Mouse (Mus musculus) forebrain, embryonic 13.5 days (tissue): Measurements from ENCODE around the gene Rnf10. TPM values are rescaled to one million over a fixed set of nuclear protein-coding genes. Genes with fewer than 3 reads are reported as not detected.
"Not testable (repeated sequence)": the region's sequence is repeated elsewhere in the genome, so short reads cannot be mapped to it uniquely, and the experiment has no call there.

Source experiments
- ATAC-seq: fragments of 200-750 bp; cut with Nextera tagmentation; 2 replicates; pipeline ENCODE4 v1.8.0; 2017
- H3K27ac ChIP-seq: fragments of 300-500 bp; sonication (generic); 2 replicates; pipeline ENCODE4 v1.5.1; 2015; ENCODE audit warnings: inconsistent platforms, mild to moderate bottlenecking, moderate library complexity
- H3K27me3 ChIP-seq: fragments of 300-500 bp; sonication (generic); 2 replicates; pipeline ENCODE4 v1.6.1; 2015; ENCODE audit warnings: mild to moderate bottlenecking, inconsistent platforms
- H3K36me3 ChIP-seq: fragments of 300-500 bp; sonication (generic); 2 replicates; pipeline ENCODE4 v1.6.1; 2015; ENCODE audit warnings: mild to moderate bottlenecking, inconsistent platforms; ENCODE audit not compliant: poor library complexity, severe bottlenecking
- H3K4me1 ChIP-seq: fragments of 300-500 bp; sonication (generic); 2 replicates; pipeline ENCODE4 v1.6.1; 2015; ENCODE audit warnings: inconsistent platforms
- H3K4me2 ChIP-seq: fragments of 300-500 bp; sonication (generic); 2 replicates; pipeline ENCODE4 v1.6.1; 2015; ENCODE audit warnings: inconsistent platforms, mild to moderate bottlenecking, moderate library complexity
- H3K4me3 ChIP-seq: fragments of 300-500 bp; sonication (generic); 2 replicates; pipeline ENCODE4 v1.5.1; 2015; ENCODE audit warnings: mild to moderate bottlenecking, inconsistent platforms
- H3K9ac ChIP-seq: fragments of 300-500 bp; sonication (generic); 2 replicates; pipeline ENCODE4 v1.6.1; 2015; ENCODE audit warnings: mild to moderate bottlenecking, inconsistent platforms
- H3K9me3 ChIP-seq: fragments of 300-500 bp; sonication (generic); replicated peaks from 2 replicates; pipeline ENCODE4 v1.6.1; 2016; ENCODE audit warnings: inconsistent platforms
- WGBS: fragments of 180-500 bp; shearing (Covaris S2); methylation state at CpG from one replicate; pipeline ENCODE4 v1.1.7; 2015; 5-methylcytosine and 5-hydroxymethylcytosine counted together
- polyA plus RNA-seq: library from polyadenylated mRNA; unstranded; fragments of >200 nt; fragmentation: Nextera tagmentation; extraction: Ambion mirVana; gene quantifications from 2 replicates; pipeline ENCODE4 v1.2.1, GENCODE M21; 2015

Gene Rnf10
- polyA plus RNA-seq = 134 and 138 TPM in 2 replicates

DNA sequence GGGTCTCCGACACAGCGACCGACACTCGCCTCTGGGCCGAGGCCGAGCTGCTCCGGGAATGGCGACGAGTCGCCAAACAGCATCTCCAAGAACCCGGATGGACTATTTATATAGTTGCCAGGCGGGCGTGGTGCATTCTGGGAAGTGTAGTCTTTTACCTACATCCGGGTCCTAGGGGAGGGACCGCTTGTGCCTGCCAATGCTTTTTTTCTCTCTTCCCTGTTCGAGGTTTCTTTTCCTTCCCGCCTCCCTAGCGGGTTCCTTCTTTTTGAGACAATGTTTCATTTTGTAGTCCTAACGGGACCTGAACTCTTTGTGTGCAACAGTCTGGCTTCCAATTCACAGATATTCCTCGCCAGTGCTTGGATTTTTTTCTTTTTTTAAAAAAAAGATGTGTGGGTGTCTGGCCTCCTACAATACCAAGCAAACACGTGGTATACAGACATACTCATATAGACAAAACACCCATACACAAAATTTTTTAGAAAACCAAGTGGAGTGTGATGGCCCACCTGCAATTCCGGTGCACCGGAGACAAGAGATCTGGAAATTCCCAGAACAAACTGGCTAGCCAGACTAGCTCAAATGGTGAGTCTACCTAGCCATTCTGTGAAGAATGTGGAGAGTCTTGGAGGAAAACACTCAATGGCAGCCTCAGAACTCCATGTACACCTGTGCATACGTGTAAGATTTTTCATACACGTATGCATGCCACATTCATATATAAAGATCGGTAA is at the start of gene Rnf10:
Rnf10 (minus strand) TSS at position 87 of the 737 bp plus-strand sequence.
- Histone ChIP-seq H3K4me3 (peak within 1 kb of the TSS; percentile 100), H3K27me3 (no peaks in the 10 kb centered on the region), H3K27ac (peak within 1 kb of the TSS; percentile 81), H3K9me3 (no peaks in the 10 kb centered on the region; the same call in 1 of the 2 replicates), H3K4me2 (peak within 1 kb of the TSS; percentile 91), H3K9ac (peak within 1 kb of the TSS; percentile 98), H3K4me1 (peaks cover 39% of the 10 kb centered on the region), H3K36me3 (peaks cover 12% of the 10 kb centered on the region)
- 13% methylated on average over 26 of the region's 26 CpGs for WGBS
- ATAC-seq = peak; percentile 94

DNA sequence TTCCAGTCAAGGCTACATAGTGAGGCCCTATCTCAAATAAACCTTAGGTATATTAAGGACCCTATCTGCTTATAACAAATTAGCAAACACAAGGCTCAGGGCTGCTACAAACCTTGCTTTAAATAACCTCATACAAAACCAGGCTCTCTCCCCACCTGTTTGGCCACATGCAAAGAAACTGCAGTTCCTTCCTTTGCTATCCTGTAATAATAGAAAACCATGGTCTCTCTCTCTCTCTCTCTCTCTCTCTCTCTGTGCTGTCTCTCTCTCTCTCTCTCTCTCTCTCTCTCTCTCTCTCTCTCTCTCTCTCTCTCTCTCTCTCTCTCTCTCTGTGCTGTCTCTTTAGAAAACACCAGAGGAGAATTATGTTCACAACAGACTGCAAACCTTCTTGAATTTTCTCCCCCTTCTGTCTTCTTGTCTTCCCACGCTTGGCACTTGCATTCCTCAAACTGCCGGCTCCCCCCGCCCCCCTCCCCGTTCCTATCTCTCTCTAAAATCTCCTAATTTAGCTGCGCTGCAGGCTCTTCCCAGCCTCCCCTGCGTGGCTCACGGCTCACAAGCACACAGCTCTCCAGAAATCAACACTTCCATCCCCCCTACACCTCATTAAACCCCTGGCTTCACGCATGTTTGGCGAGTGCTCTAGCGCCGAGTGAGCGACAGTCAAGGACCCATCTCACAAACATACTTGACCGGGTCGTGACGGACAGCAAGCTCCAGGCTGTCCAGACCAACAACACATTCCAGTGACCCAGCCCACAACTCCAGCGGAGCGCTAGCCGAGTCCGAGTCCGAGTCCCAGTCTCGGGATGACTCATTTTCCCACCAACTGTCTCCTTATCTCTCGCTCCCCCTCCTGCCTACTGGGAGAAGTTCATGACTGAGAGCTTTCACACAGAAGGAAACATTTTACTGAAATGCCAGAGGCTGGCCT is 46.6 kb upstream of the Rnf10 start:
- peak; percentile 70 for ATAC-seq
- Histone ChIP-seq H3K4me1 (peaks cover 38% of the 10 kb centered on the region), H3K9ac (peak overlapping the region; percentile 50), H3K27ac (peak overlapping the region; percentile 45), H3K36me3 (no peaks in the 10 kb centered on the region), H3K4me3 (peak overlapping the region; percentile 34), H3K9me3 (no peaks in the 10 kb centered on the region), H3K27me3 (no peaks in the 10 kb centered on the region), H3K4me2 (peak overlapping the region; percentile 63)
- under 1% methylated on average over 22 of the region's 22 CpGs for WGBS

DNA sequence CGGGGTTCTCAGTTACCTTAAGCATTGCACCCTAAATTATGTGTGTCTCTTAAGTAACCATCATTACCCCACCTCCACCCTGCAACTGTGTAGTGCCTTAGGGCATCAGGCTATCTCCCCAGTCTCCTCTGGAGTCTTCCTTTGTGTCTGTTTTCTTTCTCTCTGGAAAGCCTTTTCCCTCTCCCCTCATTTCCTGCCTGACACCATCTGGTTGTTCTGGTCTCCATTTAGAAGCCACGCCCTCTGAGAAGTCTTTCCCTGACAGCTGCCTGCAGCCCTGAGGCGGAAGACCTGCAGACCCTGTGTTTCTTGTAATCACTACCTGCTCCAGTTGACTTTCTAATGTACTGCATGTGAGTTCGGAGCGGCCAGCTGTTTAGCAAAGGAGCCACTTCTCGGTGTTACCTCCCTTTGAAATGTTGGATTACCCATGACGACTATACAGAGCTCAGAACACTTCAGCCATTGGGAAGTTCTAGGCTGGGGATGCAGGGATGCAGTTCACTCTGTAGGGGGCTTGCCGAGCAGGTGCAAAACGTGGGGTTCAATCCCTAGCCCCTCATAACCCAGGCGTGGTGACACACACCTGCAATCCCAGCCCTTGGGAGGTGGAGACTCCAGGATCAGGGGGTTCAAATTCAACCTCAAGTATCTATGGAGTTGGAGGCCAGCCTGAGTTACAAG is 45.1 kb upstream of the Rnf10 start:
- peak overlapping the region; percentile 14 for H3K9ac ChIP-seq
- H3K4me2 ChIP-seq = peak overlapping the region; percentile 35
- H3K4me3 ChIP-seq = no peak overlapping the region
- peak; percentile 66; the same call in 1 of the 2 replicates for ATAC-seq
- peaks cover 38% of the 10 kb centered on the region for H3K4me1 ChIP-seq
- H3K9me3 ChIP-seq = no peaks in the 10 kb centered on the region
- no peaks in the 10 kb centered on the region for H3K36me3 ChIP-seq
- H3K27ac ChIP-seq = peak overlapping the region; percentile 88
- 8% methylated on average over 10 of the region's 10 CpGs for WGBS
- H3K27me3 ChIP-seq = no peaks in the 10 kb centered on the region

DNA sequence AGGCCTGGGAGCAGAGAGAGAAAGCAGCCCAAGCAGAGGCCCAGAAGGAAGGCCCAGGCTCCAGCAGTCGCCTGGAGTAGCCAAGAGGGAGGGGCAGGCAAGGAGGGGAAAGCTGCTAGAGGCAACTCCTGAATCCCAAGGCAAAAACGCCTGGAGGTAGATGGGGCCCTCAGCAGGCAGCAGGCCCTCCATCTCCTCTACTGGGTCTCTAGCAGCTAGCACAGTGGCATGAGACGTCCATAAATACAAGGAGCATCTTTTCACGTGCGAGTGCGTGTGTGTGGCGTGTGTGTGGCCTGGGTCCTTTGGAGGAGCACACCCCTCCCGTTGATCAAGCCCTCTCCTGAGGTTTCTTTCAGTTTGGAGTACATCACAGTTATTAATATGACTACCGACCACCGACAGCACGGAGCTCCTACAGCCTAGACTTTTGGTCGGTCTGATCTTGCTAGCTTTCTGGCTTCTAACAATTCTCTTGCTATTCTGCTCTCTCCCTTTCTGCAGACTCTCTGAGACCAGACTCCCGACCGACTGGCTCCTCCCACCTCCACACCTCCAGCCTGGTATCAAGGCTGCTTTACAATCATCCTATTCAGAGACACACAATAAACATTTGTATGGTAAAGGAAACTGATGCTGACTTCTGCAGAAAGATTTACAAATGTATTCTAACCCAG is 44.4 kb upstream of the Rnf10 start:
- Histone ChIP-seq H3K27ac (peak overlapping the region; percentile 88), H3K27me3 (no peaks in the 10 kb centered on the region), H3K4me3 (no peak overlapping the region), H3K36me3 (no peaks in the 10 kb centered on the region), H3K4me2 (peak overlapping the region; percentile 35), H3K9ac (peak overlapping the region; percentile 14), H3K4me1 (peaks cover 38% of the 10 kb centered on the region), H3K9me3 (no peaks in the 10 kb centered on the region)
- 2% methylated on average over 14 of the region's 14 CpGs for WGBS
- ATAC-seq = no peak

DNA sequence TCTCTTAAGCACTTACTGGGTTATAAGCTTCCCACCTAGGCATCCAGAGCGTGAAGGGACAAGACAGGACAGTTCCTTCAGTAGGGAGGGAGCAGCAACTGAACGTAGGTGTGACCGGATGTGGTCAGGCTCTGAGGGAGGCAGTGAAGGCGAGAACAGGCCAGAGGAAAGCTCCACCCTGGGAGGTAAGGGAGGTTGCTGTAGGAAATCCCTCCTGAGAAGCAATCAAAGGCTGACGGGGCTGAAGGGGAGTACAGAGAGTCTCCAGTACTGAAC is 40.9 kb upstream of the Rnf10 start:
- Histone ChIP-seq H3K9ac (no peak overlapping the region), H3K9me3 (no peaks in the 10 kb centered on the region), H3K36me3 (no peaks in the 10 kb centered on the region), H3K4me1 (peaks cover 25% of the 10 kb centered on the region), H3K4me3 (no peak overlapping the region), H3K27ac (no peak overlapping the region), H3K4me2 (no peak overlapping the region), H3K27me3 (no peaks in the 10 kb centered on the region)
- 43% methylated on average over 5 of the region's 5 CpGs for WGBS
- ATAC-seq = no peak

DNA sequence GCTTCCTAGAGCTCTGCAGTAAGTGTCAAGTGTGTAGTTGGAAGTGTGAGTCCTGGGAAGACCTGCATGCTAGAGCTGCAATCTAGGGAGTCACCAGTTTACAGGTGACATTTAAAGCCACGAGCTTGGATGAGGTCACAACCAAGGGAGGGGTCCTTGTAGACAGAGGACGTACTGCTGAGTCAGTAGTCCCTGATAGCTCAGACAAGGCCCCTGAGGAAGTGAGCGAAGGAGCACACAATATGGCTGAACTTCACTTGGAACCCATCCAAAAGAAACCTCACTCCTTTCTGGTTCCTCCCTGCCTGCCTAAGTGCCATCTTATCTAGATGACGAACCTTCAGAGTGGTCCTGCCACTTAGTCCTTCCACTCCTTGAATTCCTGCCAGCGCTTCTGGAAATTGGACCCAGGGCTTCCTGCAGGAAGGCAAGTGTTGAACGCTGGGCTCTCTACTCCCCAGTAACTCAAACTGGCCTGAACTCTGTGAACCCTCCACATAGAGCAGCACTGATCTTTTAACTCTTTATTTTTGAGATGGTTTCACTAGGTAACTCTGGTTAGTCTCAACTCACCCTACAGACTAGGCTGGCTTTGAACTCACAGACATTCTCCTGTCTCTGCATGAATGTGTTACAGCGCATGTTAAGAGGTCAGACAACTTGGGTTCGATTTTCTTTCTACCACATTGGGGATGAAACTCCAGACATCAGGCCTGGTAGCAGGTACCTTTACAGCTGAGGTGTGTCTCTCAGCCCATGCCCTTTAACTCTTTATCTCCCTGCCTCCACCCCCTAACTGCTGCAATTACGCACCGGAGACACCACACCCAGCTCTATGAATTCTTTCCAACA is 40.3 kb upstream of the Rnf10 start:
- H3K9me3 ChIP-seq = no peaks in the 10 kb centered on the region
- no peak overlapping the region for H3K9ac ChIP-seq
- 79% methylated on average over 10 of the region's 10 CpGs for WGBS
- no peak overlapping the region for H3K4me2 ChIP-seq
- no peaks in the 10 kb centered on the region for H3K27me3 ChIP-seq
- no peak overlapping the region for H3K27ac ChIP-seq
- no peak for ATAC-seq
- peaks cover 19% of the 10 kb centered on the region for H3K4me1 ChIP-seq
- H3K4me3 ChIP-seq = no peak overlapping the region
- H3K36me3 ChIP-seq = no peaks in the 10 kb centered on the region

DNA sequence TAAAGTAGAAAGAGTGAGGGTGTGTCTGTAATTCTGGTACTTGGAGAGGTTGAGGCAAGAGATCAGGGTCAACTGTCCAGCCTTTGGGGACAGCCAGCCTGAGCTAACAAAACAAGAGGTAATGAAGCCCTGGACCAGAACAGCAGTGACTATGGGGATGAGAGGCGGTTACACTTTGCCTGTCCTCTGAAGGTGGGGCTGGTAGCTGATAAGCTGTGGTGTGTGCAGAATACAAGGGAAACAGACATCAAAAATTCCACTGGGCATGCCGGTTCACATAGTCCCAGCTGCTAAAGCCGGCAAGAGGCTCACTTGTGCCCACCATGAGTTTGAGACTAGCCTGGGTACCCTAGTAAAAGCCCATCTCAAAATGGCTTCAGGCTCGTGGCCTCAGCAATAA is 39.7 kb upstream of the Rnf10 start:
- peaks cover 12% of the 10 kb centered on the region for H3K4me1 ChIP-seq
- WGBS = 89% methylated on average over 4 of the region's 4 CpGs
- no peak overlapping the region for H3K9ac ChIP-seq
- no peak overlapping the region for H3K4me2 ChIP-seq
- no peaks in the 10 kb centered on the region for H3K27me3 ChIP-seq
- no peaks in the 10 kb centered on the region for H3K9me3 ChIP-seq
- H3K27ac ChIP-seq = no peak overlapping the region
- no peak for ATAC-seq
- no peak overlapping the region for H3K4me3 ChIP-seq
- H3K36me3 ChIP-seq = no peaks in the 10 kb centered on the region

DNA sequence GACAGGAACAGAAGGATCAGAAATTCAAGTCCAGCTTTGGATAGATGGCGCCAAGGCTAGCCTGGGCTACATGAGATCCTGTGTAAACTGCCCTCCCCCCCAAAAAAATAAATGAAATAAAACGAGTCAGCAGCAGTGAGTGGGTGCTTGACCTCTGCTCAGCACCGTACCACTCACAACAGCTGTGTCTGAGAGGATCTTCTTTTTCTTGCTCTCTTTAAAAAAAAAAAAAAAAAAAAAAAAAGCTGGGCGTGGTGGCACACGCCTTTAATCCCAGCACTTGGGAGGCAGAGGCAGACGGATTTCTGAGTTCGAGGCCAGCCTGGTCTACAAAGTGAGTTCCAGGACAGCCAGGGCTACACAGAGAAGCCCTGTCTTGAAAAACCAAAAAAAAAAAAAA is 29.5 kb upstream of the Rnf10 start:
- not testable (repeated sequence) for H3K9me3 ChIP-seq, H3K9ac ChIP-seq, H3K27ac ChIP-seq, H3K27me3 ChIP-seq, H3K4me3 ChIP-seq, ATAC-seq
- Histone ChIP-seq H3K4me1 (peaks cover 28% of the 10 kb centered on the region), H3K36me3 (peaks cover 21% of the 10 kb centered on the region), H3K4me2 (peak overlapping the region; percentile 83; the same call in 1 of the 2 replicates)
- WGBS = 83% methylated on average over 7 of the region's 7 CpGs

DNA sequence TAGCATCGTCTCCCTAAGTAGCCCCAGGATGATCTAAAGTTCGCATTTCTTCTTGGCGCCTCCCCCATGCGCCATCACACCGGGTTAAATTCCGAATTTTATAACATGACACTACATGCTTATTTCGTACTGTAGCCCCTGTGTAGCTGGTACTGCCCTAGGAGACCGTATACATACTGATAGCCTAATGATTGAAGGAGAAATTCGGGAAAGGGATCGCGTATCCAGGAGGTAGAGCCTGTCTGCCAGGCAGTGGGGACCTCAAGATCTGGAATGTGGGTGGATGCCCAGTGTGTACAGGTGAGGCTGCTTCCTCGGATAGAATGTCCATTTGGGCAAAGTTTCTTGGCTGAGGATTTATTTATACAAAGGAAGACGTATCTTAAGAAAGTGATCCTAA is 28.9 kb upstream of the Rnf10 start:
- H3K36me3 ChIP-seq = peaks cover 27% of the 10 kb centered on the region
- H3K4me3 ChIP-seq = peak overlapping the region; percentile 62
- H3K9me3 ChIP-seq = no peaks in the 10 kb centered on the region
- no peaks in the 10 kb centered on the region for H3K27me3 ChIP-seq
- no peak for ATAC-seq
- 0 out of 2 replicates have a peak overlapping the region, but pooled peaks have one; percentile 53 for H3K27ac ChIP-seq
- 33% methylated on average over 13 of the region's 13 CpGs for WGBS
- peak overlapping the region; percentile 66 for H3K9ac ChIP-seq
- H3K4me2 ChIP-seq = peak overlapping the region; percentile 83
- peaks cover 32% of the 10 kb centered on the region for H3K4me1 ChIP-seq

DNA sequence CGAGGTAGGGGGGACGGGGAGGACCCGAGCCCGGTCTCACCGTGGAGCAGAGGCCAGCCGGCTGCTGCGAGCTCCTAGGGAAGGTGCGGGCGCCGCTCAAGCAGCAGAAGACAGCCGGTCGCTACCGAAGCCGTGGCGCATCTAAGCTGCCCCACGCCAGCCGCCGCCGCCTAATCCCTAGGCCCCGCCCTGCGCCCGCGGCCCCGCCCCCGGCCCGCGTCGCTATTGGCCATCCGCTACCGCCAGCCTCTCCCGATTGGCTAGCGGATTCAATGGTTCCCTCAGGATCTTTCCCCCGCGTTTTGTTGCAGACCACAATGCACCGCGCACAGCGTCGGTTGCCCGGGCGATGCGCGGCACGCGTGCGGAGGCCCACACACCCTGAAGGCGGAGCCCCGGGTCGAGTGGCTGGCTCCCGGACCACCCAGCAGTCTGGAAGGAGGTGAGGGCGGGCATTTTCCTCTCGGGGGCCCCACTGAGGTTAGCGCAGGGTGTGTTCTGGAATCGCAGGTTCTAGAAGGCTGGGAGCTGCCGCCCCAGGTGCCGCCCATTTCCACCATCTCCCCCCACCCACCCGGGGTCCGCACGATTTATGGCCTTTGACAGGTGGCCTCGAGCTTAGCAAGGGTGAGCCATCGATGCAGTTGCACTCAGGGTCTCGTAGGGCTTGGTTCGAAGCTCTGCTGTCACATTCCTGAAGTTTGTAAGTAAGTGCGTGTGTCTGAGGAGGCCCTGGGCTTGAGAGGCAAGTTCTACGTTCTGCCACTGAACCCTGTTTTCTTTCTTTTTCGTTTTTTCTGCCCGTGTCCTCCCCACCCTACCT is 28.3 kb upstream of the Rnf10 start, which contains the start of gene Dynll1:
Dynll1 (minus strand) TSS at position 208 of the 823 bp plus-strand sequence.
- peaks cover 32% of the 10 kb centered on the region for H3K4me1 ChIP-seq
- WGBS = under 1% methylated on average over 54 of the region's 66 CpGs
- H3K27me3 ChIP-seq = no peaks in the 10 kb centered on the region
- peak within 1 kb of the TSS; percentile 62 for H3K4me3 ChIP-seq
- peak within 1 kb of the TSS; percentile 83 for H3K4me2 ChIP-seq
- peaks cover 33% of the 10 kb centered on the region for H3K36me3 ChIP-seq
- peak within 1 kb of the TSS; percentile 90 for H3K27ac ChIP-seq
- H3K9ac ChIP-seq = peak within 1 kb of the TSS; percentile 82
- H3K9me3 ChIP-seq = no peaks in the 10 kb centered on the region
- ATAC-seq = peak; percentile 98
